In the genomic region with DNA sequence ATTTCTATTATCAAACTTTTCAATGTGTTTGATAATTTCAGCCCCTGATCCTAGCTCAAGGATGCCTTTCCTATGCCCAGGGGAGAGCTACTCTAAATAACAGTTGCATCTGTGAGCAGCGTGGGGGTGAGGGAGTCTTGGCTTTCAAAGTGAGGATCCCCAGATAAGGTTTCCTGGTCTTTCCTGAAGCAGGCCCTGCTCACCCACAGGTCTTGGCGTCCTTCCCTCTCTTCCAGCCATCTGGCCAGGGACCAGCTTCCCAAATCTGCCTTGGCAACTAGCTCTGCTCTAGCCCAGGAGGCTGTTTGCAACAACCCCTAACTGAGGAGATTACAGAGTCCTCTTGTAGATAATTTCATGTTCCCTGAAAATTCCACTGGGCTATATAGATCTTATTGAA, we compare ENCODE assay signal across 9 mouse cellular contexts. TPM values are rescaled to one million over a fixed set of nuclear protein-coding genes. Genes with fewer than 3 reads are reported as not detected.
DNase-seq lines count a peak whose midpoint lies in the region; ATAC-seq and TF ChIP-seq lines count a peak whose summit lies in the region.
"Had no signal": no experiment of that assay in that cellular context is flagged by ENCODE, and none has a peak within 500 bp of the region (broad histone marks: within the 10 kb centered on the region; RNA-seq: fewer than 3 reads in every experiment).

No protein-coding gene starts in this region.

- ATAC-seq in forebrain, postnatal 0 days, result no peak
- no peak for ATAC-seq in forebrain, embryonic 15.5 days (replicated peaks)
- ATAC-seq in erythroblast, adult 5-6 weeks (replicated peaks; ENCODE audit: low FRiP score, poor library complexity, severe bottlenecking), result no peak

- no peak overlapping the region for H3K4me2 ChIP-seq in forebrain, postnatal 0 days (ENCODE audit: low read depth)
- H3K4me2 ChIP-seq in forebrain, embryonic 15.5 days (replicated peaks), result no peak overlapping the region

- WGBS in forebrain, postnatal 0 days, result 55% methylated on average over 2 of the region's 2 CpGs
- whole genome bisulfite sequencing in forebrain, embryonic 15.5 days, result 46% methylated on average over 2 of the region's 2 CpGs

- H3K27ac ChIP-seq in forebrain, postnatal 0 days (ENCODE audit: low read depth, low read length), result no peak overlapping the region
- H3K27ac ChIP-seq in forebrain, embryonic 15.5 days (replicated peaks), result no peak overlapping the region
- H3K27ac ChIP-seq: midbrain, embryonic 12.5 days had no signal

- H3K4me1 ChIP-seq in forebrain, postnatal 0 days (ENCODE audit: insufficient read depth), result peaks cover 9% of the 10 kb centered on the region
- peaks cover 21% of the 10 kb centered on the region for H3K4me1 ChIP-seq in forebrain, embryonic 15.5 days

- H3K9ac ChIP-seq in forebrain, postnatal 0 days, result no peak overlapping the region
- no peak overlapping the region for H3K9ac ChIP-seq in forebrain, embryonic 15.5 days (replicated peaks)
- H3K9ac ChIP-seq: midbrain, embryonic 12.5 days had no signal

- H3K36me3 ChIP-seq in forebrain, postnatal 0 days (ENCODE audit: insufficient read depth), result no peaks in the 10 kb centered on the region
- H3K36me3 ChIP-seq in forebrain, embryonic 15.5 days, result no peaks in the 10 kb centered on the region
- H3K36me3 ChIP-seq: midbrain, embryonic 12.5 days had no signal

- no peaks in the 10 kb centered on the region for H3K27me3 ChIP-seq in forebrain, postnatal 0 days (ENCODE audit: insufficient read depth, low read length)
- no peaks in the 10 kb centered on the region for H3K27me3 ChIP-seq in forebrain, embryonic 15.5 days
- H3K27me3 ChIP-seq: midbrain, embryonic 12.5 days had no signal

- H3K9me3 ChIP-seq in forebrain, postnatal 0 days (ENCODE audit: low read length), result no peaks in the 10 kb centered on the region; the same call in 1 of the 2 replicates
- no peaks in the 10 kb centered on the region for H3K9me3 ChIP-seq in forebrain, embryonic 15.5 days
- H3K9me3 ChIP-seq: midbrain, embryonic 12.5 days had no signal

- TF ChIP-seq CTCF in forebrain, postnatal 0 days (IDR thresholded peaks at IDR 0.05; ENCODE audit: low read depth), result no peak

- peak; percentile 45 for DNase-seq in forebrain, postnatal 0 days
- DNase-seq in adrenal gland, postnatal 14 days, result peak; percentile 75
- peak; percentile 80 for DNase-seq in gastrocnemius, postnatal 25 days
- peak; percentile 71 to 75 for DNase-seq in layer of hippocampus, postnatal 10 days (ENCODE audit: low spot score in 2 of 2)
- DNase-seq in right cerebral cortex, postnatal 14 days, result peak; percentile 41
- DNase-seq in liver, result no peak

- no peak overlapping the region for H3K4me3 ChIP-seq in forebrain, postnatal 0 days (ENCODE audit: low read depth, low read length)
- no peak overlapping the region for H3K4me3 ChIP-seq in forebrain, embryonic 15.5 days
- H3K4me3 ChIP-seq: midbrain, embryonic 12.5 days had no signal

RNA-seq across cellular contexts. Expression of gene Ppp3ca, which starts 1.9 kb away (rescaled TPM):
- total RNA-seq in forebrain, postnatal 0 days (2014; rRNA removed), result 223 and 229 TPM in 2 replicates
- 162 and 231 TPM in 2 replicates for polyA plus RNA-seq in forebrain, postnatal 0 days (2015; fragmentation: Nextera tagmentation; extraction: Ambion mirVana)
- polyA plus RNA-seq in forebrain, embryonic 15.5 days (2015; fragmentation: Nextera tagmentation; extraction: Ambion mirVana), result 141 and 153 TPM in 2 replicates
- total RNA-seq in adrenal gland, postnatal 14 days (2021), result 46.9 and 56.3 TPM in 2 replicates
- total RNA-seq in gastrocnemius, postnatal 25 days (2021), result 100 to 1,000 TPM; 130 to 149 TPM
- 100 to 1,000 TPM; 787 to 796 TPM for total RNA-seq in layer of hippocampus, postnatal 10 days (2021)
- 23.2 and 23.8 TPM in 2 replicates for total RNA-seq in erythroblast, adult 5-6 weeks (2015; ENCODE audit: low replicate concordance)
- total RNA-seq in erythroblast, adult 5-6 weeks (2017; ENCODE audit: low replicate concordance), result 19.4 and 25.1 TPM in 2 replicates
